Mouse (Mus musculus) myocyte (in vitro differentiated cells): ENCODE data around the gene Pfdn2.

ENCODE experiments used
- CEBPB ChIP-seq: IDR thresholded peaks from 2 replicates; pipeline ENCODE4 v1.6.1; 2011; ENCODE audit warnings: mild to moderate bottlenecking, moderate library complexity; ENCODE audit not compliant: poor library complexity, insufficient read depth, severe bottlenecking
- E2F4 ChIP-seq: IDR thresholded peaks from one replicate; pipeline ENCODE4 v1.6.1; 2011; ENCODE audit warnings: mild to moderate bottlenecking, control low read depth, moderate library complexity; ENCODE audit not compliant: insufficient read depth
- MAX ChIP-seq: IDR thresholded peaks from one replicate; pipeline ENCODE4 v1.6.1; 2011; ENCODE audit warnings: low read depth, mild to moderate bottlenecking, control low read depth
- MYOD1 ChIP-seq, 3 experiments: IDR thresholded peaks; one replicate each; pipeline ENCODE4 v1.6.1; 2011; ENCODE audit warnings: control low read depth in 2 of 3, low read depth in 2 of 3, mild to moderate bottlenecking in 2 of 3, moderate library complexity in 1 of 3; ENCODE audit not compliant: insufficient read length in 2 of 3, control insufficient read depth in 1 of 3
- MYOG ChIP-seq, 3 experiments: IDR thresholded peaks; one replicate each; pipeline ENCODE4 v1.6.1; 2011; ENCODE audit warnings: control low read depth in 2 of 3, low read depth in 2 of 3, mild to moderate bottlenecking in 2 of 3; ENCODE audit not compliant: insufficient read length in 2 of 3, control insufficient read depth in 1 of 3, insufficient read depth in 1 of 3
- POLR2A ChIP-seq: IDR thresholded peaks from one replicate; pipeline ENCODE4 v1.6.1; 2011; ENCODE audit warnings: low read depth, mild to moderate bottlenecking, control low read depth, moderate library complexity; ENCODE audit not compliant: insufficient read length
- POLR2AphosphoS2 ChIP-seq: IDR thresholded peaks from one replicate; pipeline ENCODE4 v1.6.1; 2011; ENCODE audit warnings: low read depth, control low read depth; ENCODE audit not compliant: insufficient read length
- REST ChIP-seq: IDR thresholded peaks from one replicate; pipeline ENCODE4 v1.6.1; 2011; ENCODE audit warnings: mild to moderate bottlenecking, control low read depth, moderate library complexity; ENCODE audit not compliant: insufficient read depth, insufficient read length
- TCF12 ChIP-seq: IDR thresholded peaks from one replicate; pipeline ENCODE4 v1.6.1; 2011; ENCODE audit warnings: mild to moderate bottlenecking, control low read depth; ENCODE audit not compliant: poor library complexity, insufficient read depth, severe bottlenecking
- TCF3 ChIP-seq: IDR thresholded peaks from one replicate; pipeline ENCODE4 v1.6.1; 2011; ENCODE audit warnings: low read depth, control low read depth; ENCODE audit not compliant: insufficient read length
- USF1 ChIP-seq: IDR thresholded peaks from one replicate; pipeline ENCODE4 v1.6.1; 2011; ENCODE audit warnings: low read depth, mild to moderate bottlenecking, control low read depth, moderate library complexity

DNA sequence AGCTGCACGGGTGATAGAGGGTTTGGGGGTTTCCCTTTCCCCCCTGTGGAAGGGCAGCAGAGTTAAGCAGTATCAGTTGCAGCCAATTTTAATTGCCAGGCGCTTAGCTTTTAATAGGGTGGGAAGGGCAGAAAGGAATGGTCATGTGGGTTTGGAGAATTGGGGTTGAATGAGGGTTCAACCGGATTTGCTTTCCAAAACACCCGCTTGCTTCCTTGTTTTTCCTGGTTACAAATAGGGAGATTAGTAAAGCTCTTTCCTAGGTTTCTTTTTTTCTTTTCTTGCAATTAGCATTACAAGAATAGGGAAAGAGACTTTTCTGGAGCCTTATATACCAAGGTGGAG lies 15.3 kb upstream of the Pfdn2 start:
- TF ChIP-seq E2F4 (no peak), MAX (no peak), POLR2AphosphoS2 (no peak), POLR2A (no peak), USF1 (no peak), CEBPB (no peak), MYOG (IDR thresholded peaks at IDR 0.05; ENCODE audit: control insufficient read depth in 1 of 3, insufficient read depth in 1 of 3, insufficient read length in 2 of 3, low read depth in 2 of 3) (no peak), MYOD1 (IDR thresholded peaks at IDR 0.05; ENCODE audit: control insufficient read depth in 1 of 3, insufficient read length in 2 of 3, low read depth in 2 of 3) (no peak), TCF3 (no peak), TCF12 (no peak), REST (no peak)
